Mouse (Mus musculus) E14TG2a.4 (cell line): ENCODE results near the gene Ilf2.

ENCODE experiments used
- CTCF ChIP-seq: conservative IDR thresholded peaks from 2 replicates; pipeline ENCODE4 v1.5.1; 2014; ENCODE audit warnings: low read length
- NANOG ChIP-seq: IDR thresholded peaks from 2 replicates; pipeline ENCODE4 v1.6.1; 2014; ENCODE audit warnings: borderline replicate concordance, low read length, mixed read lengths

GRCm38 (mm10) chr3:90459727-90460126 lies 16.2 kb upstream of the Ilf2 start:
- no peak for TF ChIP-seq CTCF
- TF ChIP-seq NANOG = no peak
